Mouse (Mus musculus): ENCODE measurements at regions not wholly inside any gene's neighbourhood (a gene's known extent, or its start where the extent isn't known, plus 50 kb on each side); places are given as distances from the start of the nearest gene placed in this dataset.

DNA sequence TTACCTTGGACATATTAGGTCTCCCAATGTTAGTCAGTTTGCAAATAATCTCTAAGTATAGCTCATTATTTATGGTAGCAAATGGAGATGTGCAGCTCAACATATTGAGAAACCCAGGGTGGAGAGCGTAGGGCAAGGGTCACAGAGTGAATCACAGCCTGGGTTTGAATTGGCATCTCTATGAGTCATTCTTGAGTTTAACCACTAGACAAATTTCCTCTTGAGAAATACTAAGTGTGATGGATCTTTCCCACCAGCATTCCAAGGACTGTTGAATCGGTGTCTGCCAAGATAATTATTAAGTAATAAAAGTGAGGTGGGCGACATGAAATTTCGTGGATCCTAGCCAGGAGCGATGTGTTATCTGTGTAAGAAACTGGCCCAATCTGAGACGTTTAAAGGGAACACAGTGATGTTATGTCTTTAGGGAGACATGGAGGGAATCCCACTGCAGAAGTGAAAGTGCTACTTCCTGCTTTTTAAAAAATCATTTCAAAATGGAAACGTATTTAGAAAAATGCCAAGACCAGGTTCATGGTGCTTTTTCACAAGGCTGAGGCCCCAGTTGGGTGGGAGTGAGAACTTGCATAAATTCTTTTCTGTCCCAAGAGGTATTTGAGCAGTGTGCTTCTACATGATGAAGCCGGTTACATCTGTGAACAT lies 251.3 kb upstream of the Ptger4 start:
- Histone ChIP-seq H3K9me3 (ENCODE audit: control insufficient read depth, low read length) (no peaks in the 10 kb centered on the region), H3K4me3 (ENCODE audit: low read depth, low read length) (no peak overlapping the region), H3K27me3 (ENCODE audit: control insufficient read depth, insufficient read depth, low read length) (no peaks in the 10 kb centered on the region), H3K36me3 (ENCODE audit: control insufficient read depth, insufficient read depth, low read length) (no peaks in the 10 kb centered on the region), H3K27ac (ENCODE audit: low read depth, low read length) (no peak overlapping the region), H3K4me2 (ENCODE audit: low read depth, low read length, severe bottlenecking) (no peak overlapping the region), H3K9ac (ENCODE audit: low read length) (no peak overlapping the region), H3K4me1 (replicated peaks; ENCODE audit: control insufficient read depth, insufficient read depth, low read length) (no peaks in the 10 kb centered on the region)
- 88% methylated on average over 8 of the region's 8 CpGs for WGBS
- no peak for ATAC-seq (replicated peaks; ENCODE audit: low FRiP score)
- no peak for DNase-seq (ENCODE audit: low spot score)

DNA sequence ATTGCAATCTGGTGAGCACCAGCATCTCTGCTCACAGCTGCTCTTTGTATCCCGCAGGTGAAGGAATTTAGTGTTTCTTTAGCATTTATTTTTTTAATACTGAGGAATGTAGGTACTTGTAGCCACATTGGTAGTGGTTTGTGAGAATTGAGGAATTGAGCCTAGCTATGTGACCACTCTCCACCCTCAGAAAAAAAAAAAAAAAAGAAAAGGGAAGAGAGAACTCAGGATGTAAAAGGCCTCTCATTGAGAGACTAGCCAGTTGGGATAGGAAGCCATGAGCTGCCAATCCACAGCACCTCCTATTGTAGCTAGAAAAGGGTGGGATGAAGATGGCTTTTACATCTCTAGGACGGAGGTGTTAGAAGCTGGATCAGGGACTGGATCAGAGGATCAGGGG lies 252.0 kb upstream of the Ptger4 start:
- WGBS = 83% methylated on average over 2 of the region's 2 CpGs
- H3K9ac ChIP-seq (ENCODE audit: low read length) = no peak overlapping the region
- no peak overlapping the region for H3K4me2 ChIP-seq (ENCODE audit: low read depth, low read length, severe bottlenecking)
- H3K27ac ChIP-seq (ENCODE audit: low read depth, low read length) = no peak overlapping the region
- H3K36me3 ChIP-seq (ENCODE audit: control insufficient read depth, insufficient read depth, low read length) = no peaks in the 10 kb centered on the region
- no peak overlapping the region for H3K4me3 ChIP-seq (ENCODE audit: low read depth, low read length)
- no peaks in the 10 kb centered on the region for H3K4me1 ChIP-seq (replicated peaks; ENCODE audit: control insufficient read depth, insufficient read depth, low read length)
- H3K27me3 ChIP-seq (ENCODE audit: control insufficient read depth, insufficient read depth, low read length) = no peaks in the 10 kb centered on the region
- DNase-seq (ENCODE audit: low spot score) (no peak), ATAC-seq (replicated peaks; ENCODE audit: low FRiP score) (no peak)
- no peaks in the 10 kb centered on the region for H3K9me3 ChIP-seq (ENCODE audit: control insufficient read depth, low read length)

DNA sequence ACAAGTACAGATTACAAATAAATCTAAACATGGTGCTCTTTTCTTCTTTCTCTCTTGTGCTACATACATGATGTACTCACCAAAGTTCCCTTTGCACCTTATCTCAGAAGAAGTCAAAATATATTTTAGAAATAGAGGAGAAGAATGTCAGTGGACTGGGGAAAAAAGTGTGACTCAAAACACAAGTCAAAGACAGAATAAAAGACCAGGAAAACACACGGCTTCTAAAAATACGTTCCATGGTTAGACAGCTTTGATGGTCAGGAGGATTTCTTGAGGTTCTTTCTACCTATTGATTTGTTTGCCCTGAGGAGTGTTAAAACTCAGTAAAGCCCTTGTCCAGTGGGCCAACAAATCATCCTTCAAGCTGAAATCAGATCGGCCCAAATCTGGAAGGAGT lies 260.5 kb upstream of the Ptger4 start:
- H3K27ac ChIP-seq (ENCODE audit: low read depth, low read length) = no peak overlapping the region
- no peaks in the 10 kb centered on the region for H3K27me3 ChIP-seq (ENCODE audit: control insufficient read depth, insufficient read depth, low read length)
- H3K4me2 ChIP-seq (ENCODE audit: low read depth, low read length, severe bottlenecking) = no peak overlapping the region
- ATAC-seq (replicated peaks; ENCODE audit: low FRiP score) (no peak), DNase-seq (ENCODE audit: low spot score) (no peak)
- H3K4me1 ChIP-seq (replicated peaks; ENCODE audit: control insufficient read depth, insufficient read depth, low read length) = no peaks in the 10 kb centered on the region
- no peak overlapping the region for H3K4me3 ChIP-seq (ENCODE audit: low read depth, low read length)
- H3K9ac ChIP-seq (ENCODE audit: low read length) = no peak overlapping the region
- H3K36me3 ChIP-seq (ENCODE audit: control insufficient read depth, insufficient read depth, low read length) = no peaks in the 10 kb centered on the region
- 88% methylated on average over 3 of the region's 3 CpGs for WGBS
- no peaks in the 10 kb centered on the region for H3K9me3 ChIP-seq (ENCODE audit: control insufficient read depth, low read length)

DNA sequence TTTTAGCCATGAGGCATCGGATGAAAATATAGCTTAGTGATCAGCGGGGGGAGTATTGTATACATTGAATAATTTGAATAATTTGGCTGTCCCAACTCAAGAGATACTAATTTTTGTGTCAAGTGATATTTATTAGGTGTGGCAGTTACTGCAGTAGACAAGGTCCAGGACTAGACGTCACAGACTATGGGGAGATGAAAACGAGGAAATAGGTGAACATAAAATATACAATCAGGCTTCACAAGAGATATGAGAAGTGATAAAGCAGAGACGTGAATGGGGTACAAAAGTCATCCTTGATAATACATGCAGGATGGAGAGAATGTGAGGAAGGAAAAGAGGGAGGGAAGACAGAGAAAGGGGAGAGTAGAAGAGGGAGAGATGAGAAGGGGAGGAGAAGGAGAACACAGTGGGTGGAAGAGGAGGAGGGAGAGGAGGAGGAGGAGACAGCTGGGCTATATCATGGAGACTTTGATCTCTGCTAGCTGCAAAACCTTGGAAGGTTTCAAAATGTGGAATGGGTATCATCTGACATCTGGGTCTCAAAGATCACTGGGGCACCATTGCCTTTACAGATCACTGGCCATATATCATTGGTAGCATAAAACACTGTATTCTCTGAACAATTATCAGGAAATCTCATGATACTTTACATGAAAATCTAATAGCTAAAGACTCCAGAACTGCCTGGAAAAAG lies 263.0 kb upstream of the Ptger4 start:
- no peaks in the 10 kb centered on the region for H3K27me3 ChIP-seq (ENCODE audit: control insufficient read depth, insufficient read depth, low read length)
- no peak overlapping the region for H3K9ac ChIP-seq (ENCODE audit: low read length)
- WGBS = 88% methylated on average over 5 of the region's 5 CpGs
- no peak for DNase-seq (ENCODE audit: low spot score)
- no peak for ATAC-seq (replicated peaks; ENCODE audit: low FRiP score)
- no peaks in the 10 kb centered on the region for H3K36me3 ChIP-seq (ENCODE audit: control insufficient read depth, insufficient read depth, low read length)
- no peak overlapping the region for H3K27ac ChIP-seq (ENCODE audit: low read depth, low read length)
- no peak overlapping the region for H3K4me2 ChIP-seq (ENCODE audit: low read depth, low read length, severe bottlenecking)
- H3K9me3 ChIP-seq (ENCODE audit: control insufficient read depth, low read length) = no peaks in the 10 kb centered on the region
- no peaks in the 10 kb centered on the region for H3K4me1 ChIP-seq (replicated peaks; ENCODE audit: control insufficient read depth, insufficient read depth, low read length)
- H3K4me3 ChIP-seq (ENCODE audit: low read depth, low read length) = no peak overlapping the region

DNA sequence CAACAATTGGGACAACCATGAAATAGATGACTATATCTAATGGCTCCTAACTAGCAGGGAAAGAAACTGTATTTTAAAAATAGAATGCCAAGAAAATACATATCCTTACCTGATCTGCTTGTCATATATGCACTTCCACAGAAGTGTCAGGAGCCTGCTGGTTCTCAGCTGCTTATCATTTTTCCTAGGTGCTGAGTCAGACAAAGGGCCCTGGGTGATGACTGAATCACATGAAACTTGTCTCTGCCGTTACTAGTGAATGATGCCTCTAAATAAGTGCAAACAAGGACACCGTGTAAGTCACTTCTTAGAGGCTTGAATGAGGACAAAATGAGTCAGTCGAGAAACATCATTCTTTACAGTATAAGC lies 263.5 kb upstream of the Ptger4 start:
- DNase-seq (ENCODE audit: low spot score) (no peak), ATAC-seq (replicated peaks; ENCODE audit: low FRiP score) (no peak)
- H3K9ac ChIP-seq (ENCODE audit: low read length) = no peak overlapping the region
- 88% methylated on average over 3 of the region's 3 CpGs for WGBS
- no peaks in the 10 kb centered on the region for H3K36me3 ChIP-seq (ENCODE audit: control insufficient read depth, insufficient read depth, low read length)
- H3K9me3 ChIP-seq (ENCODE audit: control insufficient read depth, low read length) = no peaks in the 10 kb centered on the region
- H3K27me3 ChIP-seq (ENCODE audit: control insufficient read depth, insufficient read depth, low read length) = no peaks in the 10 kb centered on the region
- H3K4me3 ChIP-seq (ENCODE audit: low read depth, low read length) = no peak overlapping the region
- H3K27ac ChIP-seq (ENCODE audit: low read depth, low read length) = no peak overlapping the region
- H3K4me1 ChIP-seq (replicated peaks; ENCODE audit: control insufficient read depth, insufficient read depth, low read length) = no peaks in the 10 kb centered on the region
- H3K4me2 ChIP-seq (ENCODE audit: low read depth, low read length, severe bottlenecking) = no peak overlapping the region

DNA sequence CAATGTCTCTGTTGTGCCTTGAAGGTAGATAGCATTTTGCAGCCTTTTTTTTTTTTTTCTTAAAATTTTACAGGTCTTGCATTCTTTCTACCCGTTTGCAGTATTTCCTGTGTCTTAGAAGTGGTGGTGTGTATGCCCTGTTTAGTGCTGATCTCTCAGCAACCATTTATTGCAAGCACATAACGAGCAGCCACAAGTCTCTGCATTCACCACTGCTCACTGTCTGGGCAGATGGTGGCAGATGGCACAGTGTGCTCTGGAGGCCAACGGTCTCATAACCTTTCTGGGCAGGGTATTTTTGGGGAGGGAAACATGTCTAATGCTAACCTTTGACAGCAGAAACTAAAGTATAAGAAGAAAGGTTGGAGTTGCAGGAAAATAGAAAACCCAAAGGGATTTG lies 266.1 kb upstream of the Ptger4 start:
- no peak overlapping the region for H3K27ac ChIP-seq (ENCODE audit: low read depth, low read length)
- no peak overlapping the region for H3K4me2 ChIP-seq (ENCODE audit: low read depth, low read length, severe bottlenecking)
- H3K4me3 ChIP-seq (ENCODE audit: low read depth, low read length) = no peak overlapping the region
- no peaks in the 10 kb centered on the region for H3K9me3 ChIP-seq (ENCODE audit: control insufficient read depth, low read length)
- H3K9ac ChIP-seq (ENCODE audit: low read length) = no peak overlapping the region
- H3K4me1 ChIP-seq (replicated peaks; ENCODE audit: control insufficient read depth, insufficient read depth, low read length) = no peaks in the 10 kb centered on the region
- no peaks in the 10 kb centered on the region for H3K27me3 ChIP-seq (ENCODE audit: control insufficient read depth, insufficient read depth, low read length)
- ATAC-seq (replicated peaks; ENCODE audit: low FRiP score) (no peak), DNase-seq (ENCODE audit: low spot score) (no peak)
- WGBS = 65% methylated on average over 3 of the region's 3 CpGs
- no peaks in the 10 kb centered on the region for H3K36me3 ChIP-seq (ENCODE audit: control insufficient read depth, insufficient read depth, low read length)

DNA sequence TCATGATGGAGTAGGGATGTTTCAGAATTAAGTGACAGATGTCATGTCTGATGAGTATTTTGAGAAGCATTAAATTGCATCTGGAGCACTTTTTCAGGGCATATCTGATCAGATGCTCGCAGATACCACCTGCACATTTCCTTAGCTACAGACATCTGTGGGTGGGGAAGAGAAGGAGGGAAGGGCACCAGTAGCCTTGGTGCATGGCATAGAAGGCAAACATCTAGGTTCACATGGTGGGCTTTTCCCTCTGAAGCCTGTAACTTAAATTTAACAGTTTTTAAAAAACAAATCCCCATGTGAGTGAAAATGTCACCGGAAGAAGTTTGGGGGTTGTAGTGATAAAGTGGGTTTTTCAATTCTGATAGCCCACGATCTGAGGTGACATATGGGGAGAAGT lies 267.1 kb upstream of the Ptger4 start:
- no peaks in the 10 kb centered on the region for H3K36me3 ChIP-seq (ENCODE audit: control insufficient read depth, insufficient read depth, low read length)
- no peaks in the 10 kb centered on the region for H3K27me3 ChIP-seq (ENCODE audit: control insufficient read depth, insufficient read depth, low read length)
- no peak overlapping the region for H3K4me3 ChIP-seq (ENCODE audit: low read depth, low read length)
- no peak for DNase-seq (ENCODE audit: low spot score)
- H3K9ac ChIP-seq (ENCODE audit: low read length) = no peak overlapping the region
- no peaks in the 10 kb centered on the region for H3K9me3 ChIP-seq (ENCODE audit: control insufficient read depth, low read length)
- no peak overlapping the region for H3K4me2 ChIP-seq (ENCODE audit: low read depth, low read length, severe bottlenecking)
- H3K27ac ChIP-seq (ENCODE audit: low read depth, low read length) = no peak overlapping the region
- WGBS = 88% methylated on average over 3 of the region's 3 CpGs
- no peaks in the 10 kb centered on the region for H3K4me1 ChIP-seq (replicated peaks; ENCODE audit: control insufficient read depth, insufficient read depth, low read length)
- ATAC-seq (replicated peaks; ENCODE audit: low FRiP score) = no peak

DNA sequence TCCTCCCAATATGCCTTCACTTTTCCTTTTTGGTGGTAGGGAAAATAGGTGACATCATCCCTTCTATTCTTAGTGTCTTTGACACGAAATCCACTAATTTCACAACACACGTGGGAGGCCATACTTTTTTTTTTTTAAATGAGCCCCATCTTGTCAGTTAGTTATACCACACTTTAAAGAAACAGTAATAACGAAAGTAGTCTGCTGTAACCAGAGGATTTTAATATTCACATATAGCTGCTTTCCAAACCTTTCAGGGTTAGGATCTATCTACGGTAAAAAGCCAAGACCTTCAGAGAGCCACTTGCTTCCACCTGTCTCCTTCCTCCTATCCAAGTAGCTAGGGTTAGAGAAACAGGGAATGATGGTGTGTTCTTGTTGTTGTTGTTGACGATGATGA lies 268.6 kb upstream of the Ptger4 start:
- Histone ChIP-seq H3K9ac (ENCODE audit: low read length) (no peak overlapping the region), H3K4me3 (ENCODE audit: low read depth, low read length) (no peak overlapping the region), H3K4me1 (replicated peaks; ENCODE audit: control insufficient read depth, insufficient read depth, low read length) (no peaks in the 10 kb centered on the region), H3K27me3 (ENCODE audit: control insufficient read depth, insufficient read depth, low read length) (no peaks in the 10 kb centered on the region), H3K9me3 (ENCODE audit: control insufficient read depth, low read length) (no peaks in the 10 kb centered on the region), H3K4me2 (ENCODE audit: low read depth, low read length, severe bottlenecking) (no peak overlapping the region), H3K27ac (ENCODE audit: low read depth, low read length) (no peak overlapping the region), H3K36me3 (ENCODE audit: control insufficient read depth, insufficient read depth, low read length) (no peaks in the 10 kb centered on the region)
- 90% methylated on average over 5 of the region's 5 CpGs for WGBS
- no peak for DNase-seq (ENCODE audit: low spot score)
- no peak for ATAC-seq (replicated peaks; ENCODE audit: low FRiP score)

DNA sequence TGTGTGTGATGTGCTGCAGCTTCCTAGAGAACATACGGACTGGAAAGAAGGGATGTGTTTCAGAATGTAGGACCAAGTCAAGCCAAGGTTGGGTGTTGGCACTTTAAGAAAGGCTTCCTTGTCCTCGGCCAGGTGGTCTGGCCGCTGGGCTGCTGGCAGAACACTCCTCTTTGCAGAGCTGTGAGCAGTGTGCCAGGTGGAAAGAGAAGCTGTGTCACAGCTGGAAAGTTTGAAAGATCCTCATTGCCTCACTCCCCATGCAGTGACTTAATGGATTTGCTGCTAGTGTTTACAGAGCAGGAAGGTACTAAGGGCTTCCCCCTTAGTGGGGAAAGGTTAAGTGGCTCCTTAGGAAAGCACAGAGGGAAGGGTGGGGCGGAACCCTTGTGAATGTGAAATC lies 269.2 kb upstream of the Ptger4 start:
- DNase-seq (ENCODE audit: low spot score) (peak; percentile 49), ATAC-seq (replicated peaks; ENCODE audit: low FRiP score) (no peak)
- WGBS = 61% methylated on average over 4 of the region's 4 CpGs
- H3K4me3 ChIP-seq (ENCODE audit: low read depth, low read length) = no peak overlapping the region
- no peaks in the 10 kb centered on the region for H3K4me1 ChIP-seq (replicated peaks; ENCODE audit: control insufficient read depth, insufficient read depth, low read length)
- H3K27me3 ChIP-seq (ENCODE audit: control insufficient read depth, insufficient read depth, low read length) = no peaks in the 10 kb centered on the region
- H3K36me3 ChIP-seq (ENCODE audit: control insufficient read depth, insufficient read depth, low read length) = no peaks in the 10 kb centered on the region
- H3K4me2 ChIP-seq (ENCODE audit: low read depth, low read length, severe bottlenecking) = no peak overlapping the region
- H3K27ac ChIP-seq (ENCODE audit: low read depth, low read length) = no peak overlapping the region
- no peaks in the 10 kb centered on the region for H3K9me3 ChIP-seq (ENCODE audit: control insufficient read depth, low read length)
- no peak overlapping the region for H3K9ac ChIP-seq (ENCODE audit: low read length)
